Comparison of ENCODE assay signal across 20 mouse cellular contexts in the genomic region with DNA sequence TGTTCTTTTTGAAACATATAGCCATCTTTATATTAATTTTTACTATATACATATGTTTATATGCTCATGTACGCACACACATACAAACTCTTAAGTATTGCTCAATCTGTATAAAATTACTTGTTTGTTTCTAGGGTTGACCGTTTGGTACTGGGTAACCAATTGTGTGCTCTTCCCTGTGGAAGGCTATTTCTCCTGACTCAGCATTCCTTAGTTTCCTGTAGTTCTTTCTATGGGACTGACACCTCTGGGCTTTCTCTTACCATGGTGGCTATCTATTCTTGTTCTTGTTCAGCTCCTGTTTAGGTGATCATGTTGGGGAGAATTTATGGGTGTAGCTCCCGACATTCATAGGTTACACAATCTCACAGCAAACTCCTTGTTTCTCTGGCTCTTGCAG.
DNase-seq lines count a peak whose midpoint lies in the region; ATAC-seq and TF ChIP-seq lines count a peak whose summit lies in the region.
"Had no signal": no experiment of that assay in that cellular context is flagged by ENCODE, and none has a peak within 500 bp of the region (broad histone marks: within the 10 kb centered on the region; RNA-seq: fewer than 3 reads in every experiment).

No protein-coding gene starts in this region.

- no peak overlapping the region for H3K4me2 ChIP-seq in CH12.LX (ENCODE audit: insufficient read depth, low read depth, poor library complexity, severe bottlenecking)
- no peak overlapping the region for H3K4me2 ChIP-seq in stomach, postnatal 0 days (replicated peaks; ENCODE audit: low read depth)

- H3K27me3 ChIP-seq in CH12.LX (replicated peaks): no peaks in the 10 kb centered on the region
- no peaks in the 10 kb centered on the region for H3K27me3 ChIP-seq in stomach, postnatal 0 days (ENCODE audit: control insufficient read depth, insufficient read depth, low read length)
- H3K27me3 ChIP-seq: Patski had no signal

- dilution Hi-C loops in CH12.LX (cut with MboI; ENCODE audit: extremely low pct_ligation_motif_present, extremely low pct_unique_long_range_greater_than_20kb, low sequenced_read_pairs): no loop called here

- TF ChIP-seq EP300 in CH12.LX (IDR thresholded peaks at IDR 0.05; ENCODE audit: low read length): no peak
- no peak for TF ChIP-seq EP300 in stomach, postnatal 0 days (optimal IDR thresholded peaks at IDR 0.05)

- no peak for TF ChIP-seq CTCF in CH12.LX (conservative IDR thresholded peaks at IDR 0.05 in 1 of 2, IDR thresholded peaks at IDR 0.05 in 1 of 2; ENCODE audit: low read depth in 2 of 2, low read length in 2 of 2)
- TF ChIP-seq CTCF in stomach, postnatal 0 days (IDR thresholded peaks at IDR 0.05; ENCODE audit: low read depth): no peak

- DNase-seq in CH12.LX (ENCODE audit: extremely low read depth) (no peak), ES-E14 (ENCODE audit: low read depth, low spot score) (no peak)
- no peak for DNase-seq in stomach, postnatal 0 days (ENCODE audit: low spot score)
- no peak for DNase-seq in B cell, adult 2 months
- DNase-seq: adrenal gland, adult 2 months; adrenal gland, adult 8-10 months; adrenal gland, postnatal 10 days; adrenal gland, postnatal 14 days; adrenal gland, postnatal 25 days; adrenal gland, postnatal 36 days; cerebellum, adult 11 months; cerebellum, adult 11-12 months; cerebellum, adult 18-20 months; cerebellum, adult 2 months; cerebellum, adult 8-10 months; cerebellum, adult 9-10 months had no signal

- in situ Hi-C loops in CH12.LX (cut with MboI; ENCODE audit: low pct_ligation_motif_present, low pct_unique_long_range_greater_than_20kb, low sequenced_read_pairs) (no loop called here), ES-E14 (cut with MboI; ENCODE audit: low sequenced_read_pairs in 2 of 2, unreplicated experiment in 2 of 2) (no loop called here)

- H3K4me1 ChIP-seq in CH12.LX (ENCODE audit: control insufficient read depth in 1 of 2, insufficient read depth in 2 of 2) (peaks cover 0 to under 1% of the 10 kb centered on the region in 2 experiments; a peak in 1 of 4 replicates), ES-E14 (ENCODE audit: control insufficient read depth in 2 of 2, insufficient read depth in 2 of 2, low read length in 2 of 2, poor library complexity in 1 of 2) (no peaks in the 10 kb centered on the region)
- no peaks in the 10 kb centered on the region for H3K4me1 ChIP-seq in stomach, postnatal 0 days (replicated peaks; ENCODE audit: control insufficient read depth, insufficient read depth)

- H3K9me3 ChIP-seq in CH12.LX (replicated peaks; ENCODE audit: low read length): peaks cover 4% of the 10 kb centered on the region
- H3K9me3 ChIP-seq in ES-E14 (ENCODE audit: control insufficient read depth, insufficient read depth, low read depth, low read length): no peaks in the 10 kb centered on the region
- no peaks in the 10 kb centered on the region for H3K9me3 ChIP-seq in stomach, postnatal 0 days (ENCODE audit: control insufficient read depth, low read length)
- H3K9me3 ChIP-seq: G1E had no signal

- H3K9ac ChIP-seq in CH12.LX (ENCODE audit: insufficient read depth, low read depth) (no peak overlapping the region), ES-E14 (ENCODE audit: insufficient read depth, low read depth, low read length, poor library complexity, severe bottlenecking) (no peak overlapping the region)
- no peak overlapping the region for H3K9ac ChIP-seq in stomach, postnatal 0 days (ENCODE audit: low read length)

- no peaks in the 10 kb centered on the region for H3K79me2 ChIP-seq in CH12.LX (replicated peaks; ENCODE audit: control insufficient read depth, extremely low read depth, insufficient read depth, poor library complexity, severe bottlenecking)

- TF ChIP-seq RAD21 in CH12.LX (IDR thresholded peaks at IDR 0.05; ENCODE audit: low read depth, low read length): no peak

- 87% methylated on average over 3 of the region's 3 CpGs for WGBS in stomach, postnatal 0 days

- H3K4me3 ChIP-seq in CH12.LX (replicated peaks in 1 of 3; ENCODE audit: low read depth in 2 of 3, low read length in 2 of 3, poor library complexity in 1 of 3) (no peak overlapping the region), ES-E14 (ENCODE audit: insufficient read depth in 1 of 2, low read depth in 1 of 2, low read length in 2 of 2, poor library complexity in 1 of 2, severe bottlenecking in 1 of 2) (no peak overlapping the region)
- H3K4me3 ChIP-seq in stomach, postnatal 0 days (ENCODE audit: low read depth, low read length): no peak overlapping the region

- H3K27ac ChIP-seq in CH12.LX (ENCODE audit: insufficient read depth, low read depth): no peak overlapping the region
- H3K27ac ChIP-seq in ES-E14 (ENCODE audit: insufficient read depth, low read depth, low read length, poor library complexity, severe bottlenecking): no peak overlapping the region
- no peak overlapping the region for H3K27ac ChIP-seq in stomach, postnatal 0 days (replicated peaks)

- no peak for TF ChIP-seq POLR2A in CH12.LX (IDR thresholded peaks at IDR 0.05; ENCODE audit: low read depth, low read length)

- no peak for ATAC-seq in stomach, postnatal 0 days (ENCODE audit: low FRiP score, low TSS enrichment)
- ATAC-seq: activated CD4-positive, CD25-positive, alpha-beta regulatory T cell, adult 4 months; CD4-positive, CD25-positive, alpha-beta regulatory T cell, adult 4 months; Patski had no signal

- H3K36me3 ChIP-seq in CH12.LX (replicated peaks in 1 of 2; ENCODE audit: control insufficient read depth in 1 of 2, insufficient read depth in 1 of 2, low read length in 1 of 2) (peaks cover 2 to 10% of the 10 kb centered on the region in 2 experiments), ES-E14 (ENCODE audit: control insufficient read depth, insufficient read depth, low read length, poor library complexity, severe bottlenecking) (no peaks in the 10 kb centered on the region)
- H3K36me3 ChIP-seq in stomach, postnatal 0 days (ENCODE audit: control insufficient read depth, insufficient read depth, low read length): no peaks in the 10 kb centered on the region
- H3K36me3 ChIP-seq: G1E had no signal

TF ChIP-seq in CH12.LX, 34 proteins besides CTCF, POLR2A, EP300 and RAD21:
- peak; percentile 79 for TF ChIP-seq MAFK (IDR thresholded peaks at IDR 0.05; ENCODE audit: insufficient replicate concordance, low read length)
- no peak for TF ChIP-seq TCF12 (IDR thresholded peaks at IDR 0.05; ENCODE audit: low read depth, low read length)
TF ChIP-seq in CH12.LX: peak in this region for 1.

TF ChIP-seq in ES-E14, 5 proteins besides CTCF, POLR2A, EP300 and RAD21:
- no peak for TF ChIP-seq ZNF384 (IDR thresholded peaks at IDR 0.05; ENCODE audit: low read depth, low read length)
- peak; percentile 80 for TF ChIP-seq MAFK (IDR thresholded peaks at IDR 0.05; ENCODE audit: insufficient read depth, low read depth, low read length)
